ENCODE assay signal across 12 mouse cellular contexts in the genomic region with DNA sequence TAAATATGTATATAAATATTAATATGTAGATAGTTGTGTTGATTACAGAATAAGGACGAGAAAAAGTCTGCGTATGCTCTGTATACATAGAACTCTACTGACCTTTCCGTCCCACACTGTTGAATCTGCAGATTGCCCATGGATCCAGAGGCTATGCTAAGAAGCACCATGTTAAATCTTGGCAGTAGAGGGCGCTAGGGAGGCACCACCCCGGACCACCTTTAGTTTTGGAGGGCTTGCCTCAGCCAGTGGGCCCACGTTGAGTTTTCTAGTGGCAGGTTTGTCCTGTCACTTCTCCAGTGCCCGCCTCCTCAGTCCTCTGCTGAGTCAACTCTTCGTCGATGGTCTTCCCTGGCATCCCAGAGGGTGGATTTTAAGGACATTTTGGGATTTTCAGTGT. TPM values are rescaled to one million over a fixed set of nuclear protein-coding genes. Genes with fewer than 3 reads are reported as not detected.
A peak's percentile ranks its signal among the peaks of the same experiment; 100 is the strongest.
DNase-seq lines count a peak whose midpoint lies in the region; ATAC-seq and TF ChIP-seq lines count a peak whose summit lies in the region.
"Had no signal": no experiment of that assay in that cellular context is flagged by ENCODE, and none has a peak within 500 bp of the region (broad histone marks: within the 10 kb centered on the region; RNA-seq: fewer than 3 reads in every experiment).

No protein-coding gene starts in this region.

- no peaks in the 10 kb centered on the region for H3K27me3 ChIP-seq in liver, embryonic 11.5 days (replicated peaks; ENCODE audit: control insufficient read depth, insufficient read depth, low read length)
- peaks cover 13% of the 10 kb centered on the region; the same call in 1 of the 2 replicates for H3K27me3 ChIP-seq in liver, embryonic 12.5 days (replicated peaks)
- no peaks in the 10 kb centered on the region for H3K27me3 ChIP-seq in stomach, postnatal 0 days (ENCODE audit: control insufficient read depth, insufficient read depth, low read length)
- H3K27me3 ChIP-seq in forebrain, embryonic 16.5 days (replicated peaks; ENCODE audit: control insufficient read depth, insufficient read depth, low read length): no peaks in the 10 kb centered on the region
- H3K27me3 ChIP-seq: embryonic facial prominence, embryonic 12.5 days; midbrain, embryonic 13.5 days had no signal

- H3K36me3 ChIP-seq in liver, embryonic 11.5 days (ENCODE audit: control insufficient read depth, insufficient read depth, low read length): no peaks in the 10 kb centered on the region
- H3K36me3 ChIP-seq in liver, embryonic 12.5 days: no peaks in the 10 kb centered on the region
- no peaks in the 10 kb centered on the region for H3K36me3 ChIP-seq in stomach, postnatal 0 days (ENCODE audit: control insufficient read depth, insufficient read depth, low read length)
- H3K36me3 ChIP-seq in forebrain, embryonic 16.5 days (ENCODE audit: control insufficient read depth, insufficient read depth): no peaks in the 10 kb centered on the region
- H3K36me3 ChIP-seq: embryonic facial prominence, embryonic 12.5 days; midbrain, embryonic 13.5 days had no signal

- H3K9ac ChIP-seq in liver, embryonic 11.5 days (ENCODE audit: low read depth, low read length): no peak overlapping the region
- no peak overlapping the region for H3K9ac ChIP-seq in liver, embryonic 12.5 days
- no peak overlapping the region for H3K9ac ChIP-seq in stomach, postnatal 0 days (ENCODE audit: low read length)
- H3K9ac ChIP-seq in forebrain, embryonic 16.5 days (replicated peaks; ENCODE audit: low read depth, low read length): no peak overlapping the region
- H3K9ac ChIP-seq: embryonic facial prominence, embryonic 12.5 days; midbrain, embryonic 13.5 days had no signal

- no peak for ATAC-seq in CD4-positive, CD25-positive, alpha-beta regulatory T cell, adult 4 months
- 0 out of 2 replicates have a peak, but pooled peaks have one; percentile 46 for ATAC-seq in liver, embryonic 11.5 days (replicated peaks; ENCODE audit: low FRiP score)
- ATAC-seq in liver, embryonic 12.5 days: no peak
- ATAC-seq in stomach, postnatal 0 days (ENCODE audit: low FRiP score, low TSS enrichment): no peak
- no peak for ATAC-seq in forebrain, embryonic 16.5 days
- ATAC-seq: hindbrain, embryonic 16.5 days; midbrain, embryonic 13.5 days had no signal

- WGBS in liver, embryonic 11.5 days: 62% methylated on average over 9 of the region's 9 CpGs
- 54% methylated on average over 9 of the region's 9 CpGs for WGBS in liver, embryonic 12.5 days (ENCODE audit: insufficient replicate concordance)
- 65% methylated on average over 9 of the region's 9 CpGs for WGBS in stomach, postnatal 0 days
- WGBS in forebrain, embryonic 16.5 days: 65% methylated on average over 9 of the region's 9 CpGs

- H3K4me1 ChIP-seq in liver, embryonic 11.5 days (replicated peaks; ENCODE audit: control insufficient read depth, insufficient read depth, low read length): 0 out of 2 replicates have a peak, but pooled peaks cover 3% of the 10 kb centered on the region
- H3K4me1 ChIP-seq in liver, embryonic 12.5 days: peaks cover 16% of the 10 kb centered on the region
- peaks cover 7% of the 10 kb centered on the region for H3K4me1 ChIP-seq in bone marrow macrophage, adult 2 months (ENCODE audit: control insufficient read depth, insufficient read depth, low read length)
- no peaks in the 10 kb centered on the region; the same call in 1 of the 2 replicates for H3K4me1 ChIP-seq in stomach, postnatal 0 days (replicated peaks; ENCODE audit: control insufficient read depth, insufficient read depth)
- H3K4me1 ChIP-seq in forebrain, embryonic 16.5 days (replicated peaks; ENCODE audit: control insufficient read depth, insufficient read depth, low read length): no peaks in the 10 kb centered on the region
- H3K4me1 ChIP-seq: embryonic facial prominence, embryonic 12.5 days; midbrain, embryonic 13.5 days had no signal

- H3K4me2 ChIP-seq in liver, embryonic 11.5 days: no peak overlapping the region
- H3K4me2 ChIP-seq in liver, embryonic 12.5 days: no peak overlapping the region
- H3K4me2 ChIP-seq in stomach, postnatal 0 days (replicated peaks; ENCODE audit: low read depth): no peak overlapping the region
- H3K4me2 ChIP-seq in forebrain, embryonic 16.5 days (ENCODE audit: low read length): no peak overlapping the region
- H3K4me2 ChIP-seq: embryonic facial prominence, embryonic 12.5 days; midbrain, embryonic 13.5 days had no signal

- no peak overlapping the region for H3K4me3 ChIP-seq in liver, embryonic 11.5 days (ENCODE audit: low read depth, low read length)
- H3K4me3 ChIP-seq in liver, embryonic 12.5 days: no peak overlapping the region
- no peak overlapping the region for H3K4me3 ChIP-seq in bone marrow macrophage, adult 2 months (ENCODE audit: insufficient read depth, low read length)
- no peak overlapping the region for H3K4me3 ChIP-seq in stomach, postnatal 0 days (ENCODE audit: low read depth, low read length)
- no peak overlapping the region for H3K4me3 ChIP-seq in forebrain, embryonic 16.5 days (replicated peaks; ENCODE audit: low read length)
- H3K4me3 ChIP-seq: embryonic facial prominence, embryonic 12.5 days; midbrain, embryonic 13.5 days had no signal

- no peak for TF ChIP-seq POLR2A in bone marrow macrophage, adult 2 months (IDR thresholded peaks at IDR 0.05; ENCODE audit: borderline replicate concordance, low read depth, low read length)

- TF ChIP-seq CTCF in bone marrow macrophage, adult 2 months (IDR thresholded peaks at IDR 0.05; ENCODE audit: low read depth, low read length): peak; percentile 47; the same call in 1 of the 2 replicates
- TF ChIP-seq CTCF in stomach, postnatal 0 days (IDR thresholded peaks at IDR 0.05; ENCODE audit: low read depth): peak; percentile 53

- no peak overlapping the region for H3K27ac ChIP-seq in liver, embryonic 11.5 days (ENCODE audit: low read depth, low read length)
- no peak overlapping the region for H3K27ac ChIP-seq in liver, embryonic 12.5 days
- no peak overlapping the region for H3K27ac ChIP-seq in bone marrow macrophage, adult 2 months (ENCODE audit: insufficient read depth, low read depth, low read length)
- H3K27ac ChIP-seq in stomach, postnatal 0 days (replicated peaks): no peak overlapping the region
- no peak overlapping the region for H3K27ac ChIP-seq in forebrain, embryonic 16.5 days (ENCODE audit: low read length)
- H3K27ac ChIP-seq: embryonic facial prominence, embryonic 12.5 days; midbrain, embryonic 13.5 days had no signal

- no peak for TF ChIP-seq EP300 in stomach, postnatal 0 days (optimal IDR thresholded peaks at IDR 0.05)

- peak; percentile 42 for DNase-seq in CD4-positive, CD25-positive, alpha-beta regulatory T cell, adult 2 months (ENCODE audit: low read depth, low spot score)
- DNase-seq in liver, embryonic 11.5 days (ENCODE audit: low spot score): no peak
- peak; percentile 14 for DNase-seq in stomach, postnatal 0 days (ENCODE audit: low spot score)
- DNase-seq in yolk sac, embryonic 10.5 days (ENCODE audit: low spot score): no peak
- DNase-seq: gastrocnemius, postnatal 25 days had no signal

- no peaks in the 10 kb centered on the region for H3K9me3 ChIP-seq in liver, embryonic 11.5 days (ENCODE audit: control insufficient read depth, low read length)
- H3K9me3 ChIP-seq in liver, embryonic 12.5 days (replicated peaks): no peaks in the 10 kb centered on the region
- H3K9me3 ChIP-seq in stomach, postnatal 0 days (ENCODE audit: control insufficient read depth, low read length): no peaks in the 10 kb centered on the region
- H3K9me3 ChIP-seq in forebrain, embryonic 16.5 days (ENCODE audit: control insufficient read depth, low read length): no peaks in the 10 kb centered on the region
- H3K9me3 ChIP-seq: embryonic facial prominence, embryonic 12.5 days; midbrain, embryonic 13.5 days had no signal

RNA-seq across cellular contexts. Expression of gene Fam20b, which starts 11.9 kb away (rescaled TPM):
- 10 to 100 TPM; 11.5 to 18.8 TPM for polyA plus RNA-seq in CD4-positive, CD25-positive, alpha-beta regulatory T cell, adult 4 months (2017; shearing (Covaris generic))
- 22.1 and 22.2 TPM in 2 replicates for polyA plus RNA-seq in liver, embryonic 11.5 days (2014; fragmentation: Nextera tagmentation; extraction: Ambion mirVana)
- polyA plus RNA-seq in liver, embryonic 12.5 days (2016; fragmentation: Nextera tagmentation; extraction: Ambion mirVana): 15.5 and 17.1 TPM in 2 replicates
- 25.1 and 27.3 TPM in 2 replicates for polyA plus RNA-seq in bone marrow macrophage, adult 2 months (2012; ENCODE audit: insufficient read depth, insufficient read length, missing spikeins)
- 24.7 and 28.0 TPM in 2 replicates for polyA plus RNA-seq in stomach, postnatal 0 days (2015; fragmentation: Nextera tagmentation; extraction: Ambion mirVana)
- 27.2 and 27.6 TPM in 2 replicates for polyA plus RNA-seq in forebrain, embryonic 16.5 days (2015; fragmentation: Nextera tagmentation; extraction: Ambion mirVana)

RNA-seq across cellular contexts. Expression of gene Tor3a, which starts 56.6 kb away (rescaled TPM):
- polyA plus RNA-seq in CD4-positive, CD25-positive, alpha-beta regulatory T cell, adult 4 months (2017; shearing (Covaris generic)): 10 to 100 TPM; 28.4 to 29.6 TPM
- 4.0 and 4.3 TPM in 2 replicates for polyA plus RNA-seq in liver, embryonic 11.5 days (2014; fragmentation: Nextera tagmentation; extraction: Ambion mirVana)
- polyA plus RNA-seq in liver, embryonic 12.5 days (2016; fragmentation: Nextera tagmentation; extraction: Ambion mirVana): 2.9 and 3.3 TPM in 2 replicates
- polyA plus RNA-seq in bone marrow macrophage, adult 2 months (2012; ENCODE audit: insufficient read depth, insufficient read length, missing spikeins): 68.8 and 79.4 TPM in 2 replicates
- 16.8 and 17.1 TPM in 2 replicates for polyA plus RNA-seq in stomach, postnatal 0 days (2015; fragmentation: Nextera tagmentation; extraction: Ambion mirVana)
- 4.4 TPM in 2 replicates for polyA plus RNA-seq in forebrain, embryonic 16.5 days (2015; fragmentation: Nextera tagmentation; extraction: Ambion mirVana)

Comparison
In these comparisons a context has a peak if more than half of its experiments do, and no peak if none do; other contexts are left out.
1. DNase-seq: peak in CD4-positive, CD25-positive, alpha-beta regulatory T cell, adult 2 months (single experiment) and stomach, postnatal 0 days (single experiment); none in liver, embryonic 11.5 days (single experiment) and yolk sac, embryonic 10.5 days (single experiment).